Mouse (Mus musculus) MEL (cell line): Measurements from ENCODE around the gene Ext2. TPM values are rescaled to one million over a fixed set of nuclear protein-coding genes. Genes with fewer than 3 reads are reported as not detected.

Experiments used
- DNase-seq: peaks from one replicate; pipeline ENCODE4 v3.0.0; 2011; ENCODE audit warnings: low read depth, low spot score
- H3K27ac ChIP-seq: 2 replicates; pipeline ENCODE4 v1.5.1; 2012; ENCODE audit warnings: low read depth, mild to moderate bottlenecking, control low read depth, low read length, moderate library complexity; ENCODE audit not compliant: control insufficient read depth
- H3K27me3 ChIP-seq, 2 experiments: fragments of 150-350 bp in 1 of 2; sonication (generic) in 1 of 2; 2 replicates each; pipeline ENCODE4 v1.6.1; 2012; ENCODE audit warnings: low read length in 2 of 2, mild to moderate bottlenecking in 2 of 2, improper control_type of control experiment in 1 of 2, moderate library complexity in 1 of 2; ENCODE audit not compliant: insufficient read depth in 2 of 2, control insufficient read depth in 1 of 2
- H3K36me3 ChIP-seq, 2 experiments: 2 replicates each; pipeline ENCODE4 v1.6.1; 2012 to 2014; ENCODE audit warnings: low read length in 2 of 2, improper control_type of control experiment in 1 of 2, inconsistent platforms in 1 of 2, mild to moderate bottlenecking in 1 of 2; ENCODE audit not compliant: insufficient read depth in 2 of 2, control insufficient read depth in 1 of 2
- H3K4me1 ChIP-seq, 2 experiments: fragments of 150-350 bp in 1 of 2; sonication (generic) in 1 of 2; 2 replicates each; pipeline ENCODE4 v1.6.1; 2012; ENCODE audit warnings: low read length in 2 of 2, improper control_type of control experiment in 1 of 2, mild to moderate bottlenecking in 1 of 2; ENCODE audit not compliant: insufficient read depth in 2 of 2, control insufficient read depth in 1 of 2
- H3K4me3 ChIP-seq, 2 experiments: fragments of 150-350 bp in 1 of 2; sonication (generic) in 1 of 2; 2 replicates each; pipeline ENCODE4 v1.5.1; 2012; ENCODE audit warnings: low read depth in 2 of 2, low read length in 2 of 2, mild to moderate bottlenecking in 2 of 2, moderate library complexity in 2 of 2, control low read depth in 1 of 2, improper control_type of control experiment in 1 of 2; ENCODE audit not compliant: control insufficient read depth in 1 of 2, insufficient read depth in 1 of 2
- H3K79me2 ChIP-seq: 2 replicates; pipeline ENCODE4 v1.6.1; 2012; ENCODE audit warnings: mild to moderate bottlenecking, low read length, moderate library complexity; ENCODE audit not compliant: control insufficient read depth, poor library complexity, insufficient read depth
- H3K9ac ChIP-seq: 2 replicates; pipeline ENCODE4 v1.6.1; 2012; ENCODE audit warnings: low read depth, mild to moderate bottlenecking, control low read depth, low read length, moderate library complexity; ENCODE audit not compliant: control insufficient read depth, poor library complexity, severe bottlenecking
- H3K9me3 ChIP-seq: fragments of 150-350 bp; sonication (generic); replicated peaks from 2 replicates; pipeline ENCODE4 v1.6.1; 2012; ENCODE audit warnings: mild to moderate bottlenecking, low read length, improper control_type of control experiment, moderate library complexity; ENCODE audit not compliant: insufficient read depth
- CHD1 ChIP-seq: IDR thresholded peaks from 2 replicates; pipeline ENCODE4 v1.6.1; 2012; ENCODE audit warnings: low read depth, mild to moderate bottlenecking, inconsistent platforms, low read length, improper control_type of control experiment
- CHD2 ChIP-seq: IDR thresholded peaks from 2 replicates; pipeline ENCODE4 v1.6.1; 2011; ENCODE audit warnings: low read length, improper control_type of control experiment
- CTCF ChIP-seq, 3 experiments: IDR thresholded peaks in 2 of 3; conservative IDR thresholded peaks in 1 of 3; 2 replicates each; pipeline ENCODE4 v1.5.1; 2011 to 2012; ENCODE audit warnings: low read length in 3 of 3, low read depth in 2 of 3, mild to moderate bottlenecking in 2 of 3, improper control_type of control experiment in 1 of 3, inconsistent platforms in 1 of 3, mixed read lengths in 1 of 3, moderate library complexity in 1 of 3; ENCODE audit not compliant: control insufficient read depth in 1 of 3, insufficient read depth in 1 of 3, poor library complexity in 1 of 3, severe bottlenecking in 1 of 3
- E2F4 ChIP-seq: IDR thresholded peaks from 2 replicates; pipeline ENCODE4 v1.6.1; 2011; ENCODE audit warnings: low read depth, low read length, improper control_type of control experiment, borderline replicate concordance
- MAFK ChIP-seq: IDR thresholded peaks from 2 replicates; pipeline ENCODE4 v1.6.1; 2011; ENCODE audit warnings: low read depth, mild to moderate bottlenecking, low read length, improper control_type of control experiment, borderline replicate concordance
- MAZ ChIP-seq: IDR thresholded peaks from 2 replicates; pipeline ENCODE4 v1.6.1; 2012; ENCODE audit warnings: low read depth, mild to moderate bottlenecking, inconsistent platforms, low read length, improper control_type of control experiment
- MXI1 ChIP-seq: IDR thresholded peaks from 2 replicates; pipeline ENCODE4 v1.6.1; 2011; ENCODE audit warnings: mild to moderate bottlenecking, low read depth, low read length, improper control_type of control experiment
- MYC ChIP-seq: IDR thresholded peaks from 2 replicates; pipeline ENCODE4 v1.6.1; 2011; ENCODE audit warnings: low read depth, mild to moderate bottlenecking, low read length, improper control_type of control experiment, moderate library complexity
- NELFE ChIP-seq: IDR thresholded peaks from 2 replicates; pipeline ENCODE4 v1.6.1; 2011; ENCODE audit warnings: low read depth, low read length, improper control_type of control experiment
- POLR2AphosphoS2 ChIP-seq: IDR thresholded peaks from 2 replicates; pipeline ENCODE4 v1.6.1; 2011; ENCODE audit warnings: low read length, improper control_type of control experiment
- RAD21 ChIP-seq: IDR thresholded peaks from 2 replicates; pipeline ENCODE4 v1.6.1; 2011; ENCODE audit warnings: mild to moderate bottlenecking, low read depth, low read length, improper control_type of control experiment
- RCOR1 ChIP-seq: IDR thresholded peaks from 2 replicates; pipeline ENCODE4 v1.6.1; 2012; ENCODE audit warnings: low read depth, mild to moderate bottlenecking, inconsistent platforms, low read length, improper control_type of control experiment
- SIN3A ChIP-seq: IDR thresholded peaks from 2 replicates; pipeline ENCODE4 v1.6.1; 2012; ENCODE audit warnings: low read length, improper control_type of control experiment, inconsistent platforms
- SMC3 ChIP-seq: IDR thresholded peaks from 2 replicates; pipeline ENCODE4 v1.6.1; 2011; ENCODE audit warnings: low read depth, low read length, improper control_type of control experiment
- UBTF ChIP-seq: IDR thresholded peaks from 2 replicates; pipeline ENCODE4 v1.6.1; 2012; ENCODE audit warnings: low read depth, mild to moderate bottlenecking, inconsistent platforms, low read length, improper control_type of control experiment, moderate library complexity, borderline replicate concordance; ENCODE audit not compliant: insufficient read depth
- USF2 ChIP-seq, 2 experiments: IDR thresholded peaks; 2 replicates each; pipeline ENCODE4 v1.6.1; 2011 to 2012; ENCODE audit warnings: improper control_type of control experiment in 2 of 2, low read length in 2 of 2, borderline replicate concordance in 1 of 2, inconsistent platforms in 1 of 2, low read depth in 1 of 2, mild to moderate bottlenecking in 1 of 2; ENCODE audit not compliant: insufficient read depth in 1 of 2
- ZC3H11A ChIP-seq: IDR thresholded peaks from 2 replicates; pipeline ENCODE4 v1.6.1; 2012; ENCODE audit warnings: low read depth, mild to moderate bottlenecking, inconsistent platforms, low read length, improper control_type of control experiment
- ZMIZ1 ChIP-seq: IDR thresholded peaks from 2 replicates; pipeline ENCODE4 v1.6.1; 2012; ENCODE audit warnings: low read depth, mild to moderate bottlenecking, inconsistent platforms, low read length, improper control_type of control experiment, moderate library complexity
- polyA plus RNA-seq, 2 experiments: library from polyadenylated mRNA; stranded (reverse) in 1 of 2; unstranded in 1 of 2; fragments of >175 nt in 1 of 2; fragments of >200 nt in 1 of 2; gene quantifications; 2 replicates each; pipeline versions ENCODE4 v1.2.1 to v1.2.4; 2012; ENCODE audit warnings: low replicate concordance in 2 of 2, low read depth in 1 of 2; ENCODE audit not compliant: insufficient read length in 2 of 2, insufficient read depth in 1 of 2, missing spikeins in 1 of 2
- total RNA-seq: library from RNA; depleted of rRNA; stranded (reverse); fragments of 300-350 nt; gene quantifications from 2 replicates; pipeline ENCODE4 v1.2.3, GENCODE M21; 2012

Gene Ext2
- total and polyA plus RNA-seq, 3 experiments: 33.7 to 66.8 TPM; not detected in 1

DNA sequence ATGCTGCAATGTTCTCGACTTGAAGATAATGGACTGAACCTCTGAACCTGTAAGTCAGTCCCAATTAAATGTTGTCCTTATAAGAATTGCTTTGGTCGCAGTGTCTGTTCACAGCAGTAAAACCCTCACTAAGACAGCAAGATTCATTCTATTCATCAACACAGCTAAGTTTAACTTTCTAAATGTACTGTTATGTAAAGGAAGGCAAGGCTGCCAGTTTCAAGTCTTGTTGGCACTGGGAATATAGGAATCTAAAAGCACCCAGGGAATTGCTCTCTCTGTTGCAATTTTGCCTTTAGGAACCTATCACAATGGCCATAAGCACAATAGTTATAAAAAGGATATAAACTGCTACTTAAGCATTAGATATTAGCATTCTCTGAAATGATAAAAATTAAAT lies 116.0 kb downstream of the Ext2 start:
- H3K27ac ChIP-seq: no peak overlapping the region
- H3K9ac ChIP-seq: no peak overlapping the region
- no peak overlapping the region for H3K4me3 ChIP-seq
- no peaks in the 10 kb centered on the region for H3K79me2 ChIP-seq
- H3K4me1 ChIP-seq: no peaks in the 10 kb centered on the region
- no peaks in the 10 kb centered on the region for H3K36me3 ChIP-seq
- no peaks in the 10 kb centered on the region for H3K9me3 ChIP-seq
- no peak for TF ChIP-seq USF2 (IDR thresholded peaks at IDR 0.05; ENCODE audit: borderline replicate concordance in 1 of 2, insufficient read depth in 1 of 2, low read depth in 1 of 2, low read length in 2 of 2)
- TF ChIP-seq MYC: no peak
- no peak for TF ChIP-seq RCOR1
- no peak for TF ChIP-seq CTCF (IDR thresholded peaks at IDR 0.05 in 2 of 3, conservative IDR thresholded peaks at IDR 0.05 in 1 of 3; ENCODE audit: control insufficient read depth in 1 of 3, insufficient read depth in 1 of 3, low read depth in 2 of 3, low read length in 3 of 3, poor library complexity in 1 of 3, severe bottlenecking in 1 of 3)
- no peak for TF ChIP-seq CHD1
- no peak for TF ChIP-seq POLR2AphosphoS2
- no peak for TF ChIP-seq SIN3A
- no peak for TF ChIP-seq MXI1
- TF ChIP-seq, all 39 proteins: peak for 0
- H3K27me3 ChIP-seq: no peaks in the 10 kb centered on the region
- no peak for DNase-seq

GRCm38 (mm10) chr2:93704195-93704594 lies 118.2 kb downstream of the Ext2 start:
- no peak overlapping the region for H3K9ac ChIP-seq
- H3K9me3 ChIP-seq: no peaks in the 10 kb centered on the region
- DNase-seq: no peak
- H3K36me3 ChIP-seq: no peaks in the 10 kb centered on the region
- no peaks in the 10 kb centered on the region for H3K4me1 ChIP-seq
- no peak overlapping the region for H3K27ac ChIP-seq
- H3K4me3 ChIP-seq: no peak overlapping the region
- TF ChIP-seq USF2 (IDR thresholded peaks at IDR 0.05; ENCODE audit: borderline replicate concordance in 1 of 2, insufficient read depth in 1 of 2, low read depth in 1 of 2, low read length in 2 of 2): no peak
- no peak for TF ChIP-seq ZMIZ1
- TF ChIP-seq MAZ: no peak
- TF ChIP-seq CHD1: no peak
- no peak for TF ChIP-seq CHD2
- TF ChIP-seq MAFK: no peak
- no peak for TF ChIP-seq E2F4
- TF ChIP-seq RAD21: no peak
- no peak for TF ChIP-seq ZC3H11A
- TF ChIP-seq NELFE: no peak
- TF ChIP-seq MYC: no peak
- no peak for TF ChIP-seq CTCF (IDR thresholded peaks at IDR 0.05 in 2 of 3, conservative IDR thresholded peaks at IDR 0.05 in 1 of 3; ENCODE audit: control insufficient read depth in 1 of 3, insufficient read depth in 1 of 3, low read depth in 2 of 3, low read length in 3 of 3, poor library complexity in 1 of 3, severe bottlenecking in 1 of 3)
- no peak for TF ChIP-seq SMC3
- TF ChIP-seq POLR2AphosphoS2: no peak
- TF ChIP-seq UBTF: no peak
- no peaks in the 10 kb centered on the region for H3K79me2 ChIP-seq
- H3K27me3 ChIP-seq: no peaks in the 10 kb centered on the region
